Mouse (Mus musculus) lung, adult 2 months (tissue): ENCODE measurements at regions not wholly inside any gene's neighbourhood (a gene's known extent, or its start where the extent isn't known, plus 50 kb on each side); places are given as distances from the start of the nearest gene placed in this dataset.

ENCODE experiments used
- CTCF ChIP-seq: fragments of 200-500 bp; IDR thresholded peaks from 2 replicates; pipeline ENCODE4 v1.5.1; 2011; ENCODE audit warnings: mild to moderate bottlenecking, low read length, control low read depth; ENCODE audit not compliant: insufficient read depth
- POLR2A ChIP-seq: fragments of 200-500 bp; IDR thresholded peaks from 2 replicates; pipeline ENCODE4 v1.6.1; 2011; ENCODE audit warnings: low read depth, mild to moderate bottlenecking, control low read depth, low read length, borderline replicate concordance; ENCODE audit errors: extremely low read depth

DNA sequence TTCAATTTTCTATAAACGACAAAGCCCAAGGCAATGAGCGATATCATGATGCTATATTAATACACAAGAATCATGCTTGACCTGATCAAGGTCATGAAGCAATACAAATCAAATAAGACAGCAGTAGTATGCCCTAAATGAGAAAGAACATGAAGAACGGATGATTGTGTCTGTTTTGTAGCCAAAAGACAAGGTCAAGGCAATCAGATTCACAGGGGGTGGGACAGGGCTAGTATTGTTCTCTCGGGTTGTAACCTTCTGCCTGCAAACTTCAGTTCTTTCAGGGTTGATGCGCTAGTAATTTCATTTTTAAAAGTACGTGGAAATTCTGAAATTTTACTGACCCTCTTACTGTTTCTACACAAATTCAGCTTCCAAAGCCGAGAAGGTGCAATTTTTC lies 206.7 kb downstream of the Arl4a start:
- no peak for TF ChIP-seq POLR2A
- no peak for TF ChIP-seq CTCF
